Mouse (Mus musculus) ES-E14 (cell line): ENCODE results near the gene Irs3. TPM values are rescaled to one million over a fixed set of nuclear protein-coding genes. Genes with fewer than 3 reads are reported as not detected.

Experiments
- DNase-seq: peaks from one replicate; pipeline ENCODE4 v3.0.0-alpha.2; 2013; ENCODE audit warnings: low read depth, low spot score
- H3K27ac ChIP-seq: 2 replicates; pipeline ENCODE4 v1.5.1; 2012; ENCODE audit warnings: low read depth, mild to moderate bottlenecking, low read length, moderate library complexity, mixed read lengths; ENCODE audit not compliant: poor library complexity, insufficient read depth, severe bottlenecking
- H3K36me3 ChIP-seq: 2 replicates; pipeline ENCODE4 v1.6.1; 2012; ENCODE audit warnings: mild to moderate bottlenecking, low read length, moderate library complexity, mixed read lengths; ENCODE audit not compliant: control insufficient read depth, poor library complexity, insufficient read depth, severe bottlenecking
- H3K4me1 ChIP-seq, 2 experiments: fragments of 150-350 bp in 1 of 2; sonication (generic) in 1 of 2; 2 replicates each; pipeline ENCODE4 v1.6.1; 2012; ENCODE audit warnings: low read length in 2 of 2, mild to moderate bottlenecking in 1 of 2, mixed read lengths in 1 of 2; ENCODE audit not compliant: control insufficient read depth in 2 of 2, insufficient read depth in 2 of 2, poor library complexity in 1 of 2
- H3K4me3 ChIP-seq, 2 experiments: fragments of 150-350 bp in 1 of 2; sonication (generic) in 1 of 2; 2 replicates each; pipeline ENCODE4 v1.5.1; 2012; ENCODE audit warnings: low read length in 2 of 2, low read depth in 1 of 2, mild to moderate bottlenecking in 1 of 2, mixed read lengths in 1 of 2; ENCODE audit not compliant: insufficient read depth in 1 of 2, poor library complexity in 1 of 2, severe bottlenecking in 1 of 2
- H3K9ac ChIP-seq: 2 replicates; pipeline ENCODE4 v1.6.1; 2012; ENCODE audit warnings: low read depth, mild to moderate bottlenecking, low read length, mixed read lengths; ENCODE audit not compliant: poor library complexity, insufficient read depth, severe bottlenecking
- H3K9me3 ChIP-seq: fragments of 150-350 bp; sonication (generic); 2 replicates; pipeline ENCODE4 v1.6.1; 2012; ENCODE audit warnings: low read depth, mild to moderate bottlenecking, low read length; ENCODE audit not compliant: control insufficient read depth, insufficient read depth
- CHD2 ChIP-seq: IDR thresholded peaks from 2 replicates; pipeline ENCODE4 v1.6.1; 2014; ENCODE audit warnings: mild to moderate bottlenecking, low read depth, low read length, inconsistent platforms
- HCFC1 ChIP-seq: IDR thresholded peaks from 2 replicates; pipeline ENCODE4 v1.6.1; 2012; ENCODE audit warnings: low read length, inconsistent platforms, borderline replicate concordance; ENCODE audit not compliant: insufficient read depth
- MAFK ChIP-seq: IDR thresholded peaks from 2 replicates; pipeline ENCODE4 v1.6.1; 2014; ENCODE audit warnings: mild to moderate bottlenecking, low read depth, low read length, inconsistent platforms; ENCODE audit not compliant: insufficient read depth
- ZC3H11A ChIP-seq: IDR thresholded peaks from 2 replicates; pipeline ENCODE4 v1.6.1; 2012; ENCODE audit warnings: low read depth, mild to moderate bottlenecking, inconsistent platforms, low read length, borderline replicate concordance
- ZNF384 ChIP-seq: IDR thresholded peaks from 2 replicates; pipeline ENCODE4 v1.6.1; 2012; ENCODE audit warnings: low read depth, low read length, inconsistent platforms
- in situ Hi-C, 2 experiments: fragments of 600-800 bp; cut with MboI; formaldehyde crosslinking; loops; one replicate each; pipeline ENCODE4 v1.15.1; 2025; ENCODE audit warnings: low sequenced_read_pairs in 2 of 2, inconsistent platforms in 1 of 2; ENCODE audit not compliant: unreplicated experiment in 2 of 2
- total RNA-seq: library from RNA; depleted of rRNA; stranded (reverse); fragments of 300-350 nt; gene quantifications from 2 replicates; pipeline ENCODE4 v1.2.3, GENCODE M21; 2012

Irs3 gene
- total RNA-seq, 1 experiment, result 0.85 TPM

DNA sequence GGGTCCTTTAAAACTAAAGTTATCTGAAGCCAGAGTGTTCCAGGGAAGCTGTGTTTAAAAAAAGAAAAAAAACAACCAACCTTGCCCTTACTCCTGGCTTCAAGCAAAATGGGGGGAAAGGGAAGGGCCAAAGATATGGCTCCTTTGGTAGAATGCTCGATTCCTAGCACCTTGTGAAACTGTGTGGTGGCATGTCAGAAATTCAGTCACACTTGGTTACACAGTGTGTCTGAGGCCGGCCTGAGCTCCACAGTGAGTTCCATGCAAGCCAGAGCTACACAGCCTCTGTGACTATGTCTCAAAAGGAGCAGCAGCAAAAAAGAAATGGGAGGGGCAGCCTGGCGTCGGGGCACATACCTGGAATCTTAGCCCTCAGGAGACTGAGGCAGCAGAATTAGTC is 3.7 kb upstream of the Irs3 start:
- Histone ChIP-seq H3K9ac (no peak overlapping the region), H3K9me3 (no peaks in the 10 kb centered on the region), H3K27ac (no peak overlapping the region), H3K4me3 (no peak overlapping the region), H3K4me1 (peaks cover 2 to 15% of the 10 kb centered on the region in 2 experiments; a peak in 2 of 4 replicates), H3K36me3 (peaks cover 19% of the 10 kb centered on the region)
- in situ Hi-C loops, result no loop called here
- TF ChIP-seq ZNF384, result no peak
- TF ChIP-seq CHD2, result no peak
- no peak for TF ChIP-seq ZC3H11A
- TF ChIP-seq HCFC1, result no peak
- no peak for TF ChIP-seq MAFK
- no peak for DNase-seq

DNA sequence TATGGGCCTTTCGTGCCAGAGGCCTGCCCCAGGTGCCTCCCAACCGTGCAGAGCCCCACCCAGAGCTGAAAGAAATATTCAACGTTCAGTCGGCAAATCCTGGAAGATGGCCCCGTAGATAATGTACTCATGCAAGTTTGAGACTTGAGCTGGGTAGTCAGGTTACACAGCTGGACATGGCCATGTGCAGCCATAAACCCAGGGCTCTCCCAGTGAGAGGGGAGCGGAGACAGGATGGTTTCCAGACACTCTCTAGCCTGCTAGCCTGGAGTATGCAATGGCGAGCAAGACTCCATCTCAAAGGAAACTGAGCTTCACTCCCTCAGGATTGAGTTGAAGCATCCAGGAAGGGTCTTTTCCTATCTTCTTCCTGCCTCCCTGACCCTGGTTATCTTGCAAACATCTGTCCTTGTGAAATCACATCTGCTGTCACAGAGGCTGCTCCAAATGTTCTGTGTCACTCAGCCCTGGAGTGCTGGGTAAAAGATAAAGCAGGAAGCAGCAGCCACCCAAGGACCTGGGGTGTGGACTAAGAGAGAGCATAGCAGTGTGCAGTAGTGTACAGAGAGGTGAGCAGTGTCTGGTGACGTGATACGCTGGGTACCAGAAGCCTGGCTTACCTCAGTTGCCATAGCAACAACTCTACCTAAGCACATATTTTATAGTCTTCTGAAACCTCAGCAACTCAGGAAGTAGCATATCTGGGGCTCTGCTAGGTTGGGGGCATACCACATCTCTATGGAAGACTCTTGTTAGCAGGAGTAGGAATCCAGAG is 2.5 kb upstream of the Irs3 start:
- Histone ChIP-seq H3K4me1 (peaks cover 2 to 18% of the 10 kb centered on the region in 2 experiments; a peak in 2 of 4 replicates), H3K36me3 (peaks cover 12% of the 10 kb centered on the region), H3K27ac (no peak overlapping the region), H3K9ac (no peak overlapping the region), H3K4me3 (no peak overlapping the region), H3K9me3 (no peaks in the 10 kb centered on the region)
- TF ChIP-seq HCFC1 (no peak), MAFK (no peak), CHD2 (no peak), ZNF384 (no peak), ZC3H11A (no peak)
- DNase-seq, result no peak
- in situ Hi-C loops, result no loop called here

DNA sequence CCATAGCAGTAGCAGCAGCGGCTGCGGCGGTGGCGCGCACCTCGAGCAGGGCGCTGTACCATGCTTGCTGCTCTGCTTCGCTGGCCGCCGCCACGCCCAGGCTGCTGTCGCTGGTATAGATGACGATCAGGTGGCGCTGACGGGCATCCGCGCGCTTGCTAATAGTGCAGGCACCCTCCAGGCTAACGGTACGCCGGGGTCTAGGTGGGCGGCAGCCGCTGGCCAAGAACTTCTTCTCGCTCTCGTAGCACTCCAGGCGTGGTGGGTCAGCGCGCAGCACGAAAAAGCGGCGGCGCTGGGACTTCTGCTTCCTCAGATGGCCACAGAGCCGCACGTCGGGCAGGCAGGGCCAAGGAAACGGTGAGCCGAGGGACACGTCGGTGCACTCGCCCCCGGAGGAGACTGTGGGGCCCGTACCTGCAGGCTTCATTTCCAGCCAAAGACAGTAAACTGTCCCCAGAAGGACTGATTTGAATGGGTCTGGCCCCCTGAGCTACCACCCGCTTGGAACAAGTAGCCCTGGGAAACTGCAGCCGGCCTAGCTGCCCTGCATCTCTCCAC is 343 bp downstream of the Irs3 start:
- no peak for DNase-seq
- H3K4me1 ChIP-seq, result peaks cover 2 to 21% of the 10 kb centered on the region in 2 experiments; a peak in 2 of 4 replicates
- TF ChIP-seq CHD2, result no peak
- no peak for TF ChIP-seq HCFC1
- TF ChIP-seq MAFK, result no peak
- TF ChIP-seq ZC3H11A, result no peak
- no peak for TF ChIP-seq ZNF384
- H3K4me3 ChIP-seq, result peak overlapping the region; percentile 50 to 67
- no peaks in the 10 kb centered on the region for H3K9me3 ChIP-seq
- in situ Hi-C loops, result no loop called here
- no peak overlapping the region for H3K27ac ChIP-seq
- peaks cover 8% of the 10 kb centered on the region; the same call in 1 of the 2 replicates for H3K36me3 ChIP-seq
- H3K9ac ChIP-seq, result peak overlapping the region; percentile 6

DNA sequence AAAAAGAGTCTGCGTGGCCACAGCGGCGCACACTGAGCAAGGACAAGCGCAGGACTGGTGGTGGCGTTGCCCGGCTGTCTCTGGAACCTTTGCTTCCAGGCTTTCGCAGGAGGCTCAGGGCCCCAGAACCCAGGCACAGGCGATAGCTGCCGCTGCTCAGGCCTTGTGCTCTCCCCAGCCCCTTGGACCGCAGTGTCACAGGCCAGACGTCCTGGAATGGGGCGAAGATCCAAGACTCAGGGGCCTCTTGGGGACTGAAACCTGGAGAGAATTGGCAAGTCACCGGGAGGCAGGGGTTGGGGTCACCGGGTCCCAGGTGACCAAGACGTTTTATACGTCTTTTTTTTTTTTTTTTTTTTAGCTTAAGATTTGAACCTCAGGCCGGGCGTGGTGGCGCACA is 1.0 kb downstream of the Irs3 start:
- Histone ChIP-seq H3K9me3 (no peaks in the 10 kb centered on the region), H3K4me3 (peak overlapping the region in 1 of 2 experiments; percentile 25; a peak in 1 of 4 replicates), H3K27ac (no peak overlapping the region), H3K4me1 (peaks cover 5 to 26% of the 10 kb centered on the region in 2 experiments; a peak in 2 of 4 replicates), H3K36me3 (peaks cover 15% of the 10 kb centered on the region; the same call in 1 of the 2 replicates), H3K9ac (peak overlapping the region; percentile 29; the same call in 1 of the 2 replicates)
- DNase-seq, result no peak
- no peak for TF ChIP-seq ZC3H11A
- no peak for TF ChIP-seq HCFC1
- TF ChIP-seq ZNF384, result no peak
- no peak for TF ChIP-seq CHD2
- no peak for TF ChIP-seq MAFK
- in situ Hi-C loops, result no loop called here
